Mouse (Mus musculus): ENCODE data around the gene Ctsd.
"Not testable (repeated sequence)": the region's sequence is repeated elsewhere in the genome, so short reads cannot be mapped to it uniquely, and the experiment has no call there.

Gene Ctsd

GRCm38 (mm10) chr7:142373641-142374412 is 14.0 kb downstream of the Ctsd start, which contains the start of gene Ifitm10:
Gene Ifitm10, minus strand, starts transcription at chr7:142373753.
- DNase-seq = no peak

GRCm38 (mm10) chr7:142373039-142373438 is 14.8 kb downstream of the Ctsd start:
- DNase-seq = no peak

DNA sequence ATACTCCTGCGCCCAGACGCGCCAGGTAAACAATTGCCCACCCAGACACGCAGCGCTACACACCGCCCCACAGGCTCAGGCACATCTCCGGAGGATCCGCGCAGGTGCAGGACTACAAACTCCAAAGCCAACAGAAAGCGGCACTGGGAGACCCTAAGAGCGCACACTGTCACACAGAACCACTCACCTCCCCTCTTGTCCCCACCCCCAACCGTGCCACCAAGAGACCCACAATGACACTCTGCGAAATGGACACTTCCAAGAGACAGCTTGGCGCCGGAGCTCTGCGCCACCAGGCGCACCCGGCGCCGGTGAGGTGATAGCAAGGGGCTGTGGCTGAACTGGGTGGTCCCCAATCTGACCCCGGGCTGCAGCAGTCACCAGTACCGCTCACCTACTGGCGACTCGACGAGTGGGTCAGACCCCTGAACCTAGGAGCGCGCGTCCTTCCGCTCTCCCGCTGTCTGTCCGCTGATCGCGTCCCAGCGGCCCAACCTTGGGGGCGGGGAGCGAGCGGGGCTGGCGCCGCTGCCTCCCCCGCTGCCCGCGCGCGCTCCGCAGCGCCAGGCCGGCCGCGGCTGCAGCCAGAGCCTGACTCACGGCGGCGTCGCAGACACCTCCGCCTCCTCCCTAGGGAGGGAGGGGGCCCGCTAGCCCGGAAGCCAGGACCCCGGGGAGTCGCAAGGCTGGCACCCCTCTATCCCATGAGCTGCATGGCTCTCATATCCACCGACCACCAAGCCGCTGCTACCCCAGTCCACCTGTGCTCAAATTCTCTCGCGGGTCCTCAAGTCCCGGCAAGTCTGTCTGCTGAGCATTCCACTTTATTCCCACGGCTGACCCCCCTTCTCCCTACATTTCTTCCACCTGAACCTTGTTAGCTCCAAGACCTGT is 15.8 kb downstream of the Ctsd start:
- DNase-seq = no peak

DNA sequence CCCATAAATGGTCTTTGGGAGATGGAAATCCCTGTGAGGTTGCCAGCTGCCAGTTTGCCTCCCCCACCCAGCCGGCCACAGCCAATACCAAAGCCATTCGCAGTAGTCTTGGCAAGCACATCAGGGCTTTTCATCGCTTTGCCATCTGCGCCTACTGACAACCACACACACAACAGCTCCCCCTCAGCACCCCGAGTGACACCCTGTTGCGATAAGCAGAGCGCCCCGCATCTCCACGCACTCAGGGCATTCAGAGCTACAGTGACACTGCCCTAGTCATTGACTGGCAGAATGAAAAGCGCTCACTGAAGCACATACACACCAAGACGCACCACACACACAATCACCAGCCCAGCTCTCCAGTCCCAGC is 16.5 kb downstream of the Ctsd start:
- DNase-seq = no peak

GRCm38 (mm10) chr7:142370937-142371336 is 16.9 kb downstream of the Ctsd start:
- DNase-seq = no peak

DNA sequence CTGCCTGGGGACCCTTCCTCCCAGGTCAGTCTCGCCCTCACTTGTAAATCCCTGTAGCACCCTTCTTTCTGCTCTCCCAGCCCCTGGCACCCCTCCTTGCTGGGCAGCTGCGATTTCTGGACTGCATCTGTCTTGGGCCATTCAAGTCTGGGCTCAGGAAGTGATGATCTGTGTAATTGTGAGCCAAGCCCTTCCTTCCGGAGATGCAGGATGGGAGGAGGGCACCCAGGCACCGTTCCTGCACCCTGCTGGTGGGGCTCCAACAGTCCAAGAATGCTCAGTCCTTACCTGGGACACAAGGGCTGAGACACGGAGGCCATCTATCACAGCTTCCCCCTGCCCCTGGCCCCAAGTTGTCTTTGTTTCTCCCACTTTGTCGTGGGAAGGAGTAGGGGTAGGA is 18.0 kb downstream of the Ctsd start:
- no peak for DNase-seq

- no peak for DNase-seq
These were observed 19.0 kb downstream of the Ctsd start for GRCm38 (mm10) chr7:142368856-142369255.

- DNase-seq = no peak
These were observed 24.7 kb downstream of the Ctsd start for GRCm38 (mm10) chr7:142363107-142363506.

GRCm38 (mm10) chr7:142360743-142361142 is 27.1 kb downstream of the Ctsd start:
- no peak for DNase-seq

GRCm38 (mm10) chr7:142359129-142359528 is 28.7 kb downstream of the Ctsd start:
- DNase-seq = no peak

DNA sequence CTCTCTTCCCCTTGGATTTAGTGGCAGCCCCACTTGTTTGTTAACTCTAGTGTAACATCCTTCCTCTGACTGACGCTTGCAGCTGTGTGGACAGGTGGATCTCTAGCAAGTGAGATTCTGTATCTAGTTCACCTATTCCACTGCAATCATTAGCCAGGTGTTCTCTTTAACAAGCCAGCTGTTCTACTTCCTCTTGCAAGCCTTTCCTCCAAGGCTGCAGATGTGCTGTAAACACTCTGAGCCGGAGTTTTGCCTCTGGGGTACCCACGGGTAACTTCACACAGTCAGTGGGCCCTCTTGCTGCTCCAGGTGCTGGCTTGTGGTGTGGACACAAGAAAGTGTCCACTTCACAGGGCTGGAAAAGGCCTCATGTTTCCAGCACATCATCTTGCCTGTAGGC is 30.3 kb downstream of the Ctsd start:
- peak in 1 of 2 experiments; percentile 19 for DNase-seq

DNA sequence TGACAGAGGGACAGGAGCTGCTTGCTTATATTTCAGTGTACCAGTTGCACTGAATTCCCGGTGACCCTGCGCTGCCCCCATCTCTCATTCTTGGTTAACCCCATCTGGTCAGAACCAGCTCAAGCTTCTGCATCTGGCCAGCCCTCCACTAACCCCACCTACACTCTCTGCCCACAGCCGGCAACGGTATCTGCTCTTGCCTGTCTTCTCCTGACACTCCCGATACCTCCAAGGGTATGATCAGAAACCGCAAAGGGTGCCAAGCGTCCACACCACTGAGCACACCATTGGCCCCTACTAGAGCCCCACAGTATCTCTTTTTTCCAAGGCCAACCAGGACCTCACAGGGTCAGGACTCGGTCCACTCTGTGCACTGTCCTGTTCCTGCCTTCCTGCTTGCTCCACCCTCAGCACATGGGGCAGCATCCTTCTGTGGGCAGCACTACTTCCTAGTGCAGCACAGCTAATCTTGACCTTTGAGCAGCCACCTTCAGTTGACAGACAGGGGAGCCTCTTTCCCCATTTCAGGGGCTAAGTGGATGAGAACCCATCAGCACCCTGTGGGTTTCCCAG is 33.1 kb downstream of the Ctsd start:
- DNase-seq = peak in 1 of 2 experiments; percentile 24

GRCm38 (mm10) chr7:142353854-142354253 is 34.0 kb downstream of the Ctsd start:
- DNase-seq = peak; percentile 75 to 89

GRCm38 (mm10) chr7:142351569-142351968 is 36.3 kb downstream of the Ctsd start:
- DNase-seq = no peak

DNA sequence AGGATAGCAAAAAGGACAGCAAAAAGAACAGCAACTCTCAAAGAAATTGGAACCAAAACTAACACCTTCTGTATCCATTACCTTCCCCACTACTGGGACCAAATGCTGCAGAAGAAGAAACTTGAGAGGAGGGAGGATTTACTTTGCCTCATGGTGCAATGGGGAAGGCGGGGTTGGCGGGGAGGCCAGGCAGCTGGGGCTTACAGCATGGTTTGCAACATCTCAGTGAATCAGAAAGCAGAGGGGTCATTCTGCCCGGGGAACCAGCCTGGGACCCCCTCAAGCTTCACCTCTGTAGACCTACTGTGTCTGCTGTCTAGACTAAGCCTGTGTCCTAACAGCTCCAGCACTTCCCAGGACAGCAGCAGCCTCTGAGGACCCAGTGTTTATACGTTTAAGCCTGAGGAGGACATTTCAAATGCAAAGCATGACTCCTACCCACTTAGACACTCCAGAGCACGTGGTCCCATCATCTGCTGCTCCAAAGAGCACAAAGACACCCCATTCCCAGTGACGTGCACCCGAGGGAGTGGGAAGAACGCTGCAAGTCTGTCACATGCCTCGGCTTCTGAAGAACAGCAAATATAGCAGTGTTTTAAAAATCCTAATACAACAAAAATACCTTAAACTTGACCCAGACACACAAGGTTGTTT is 38.4 kb downstream of the Ctsd start:
- no peak for DNase-seq

DNA sequence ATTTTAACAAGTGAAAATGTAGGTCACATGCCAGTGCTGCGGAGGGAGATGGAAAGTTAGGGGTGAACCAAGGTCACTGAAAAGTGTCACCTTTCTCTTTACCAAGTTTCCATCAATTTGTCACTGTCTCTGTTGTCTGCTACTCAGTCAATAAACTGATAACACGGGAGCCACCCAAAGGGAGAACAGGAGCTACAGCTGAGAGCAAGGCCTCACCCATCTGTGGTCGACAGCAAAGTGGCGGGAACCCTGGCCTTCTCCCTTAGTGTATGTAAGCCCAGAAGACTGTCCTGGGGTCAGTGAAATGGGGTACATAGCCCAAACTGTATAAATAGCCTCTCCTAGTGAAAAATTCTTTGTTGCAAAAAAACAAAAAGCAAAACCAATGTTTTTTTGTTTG is 40.3 kb downstream of the Ctsd start:
- DNase-seq = no peak

DNA sequence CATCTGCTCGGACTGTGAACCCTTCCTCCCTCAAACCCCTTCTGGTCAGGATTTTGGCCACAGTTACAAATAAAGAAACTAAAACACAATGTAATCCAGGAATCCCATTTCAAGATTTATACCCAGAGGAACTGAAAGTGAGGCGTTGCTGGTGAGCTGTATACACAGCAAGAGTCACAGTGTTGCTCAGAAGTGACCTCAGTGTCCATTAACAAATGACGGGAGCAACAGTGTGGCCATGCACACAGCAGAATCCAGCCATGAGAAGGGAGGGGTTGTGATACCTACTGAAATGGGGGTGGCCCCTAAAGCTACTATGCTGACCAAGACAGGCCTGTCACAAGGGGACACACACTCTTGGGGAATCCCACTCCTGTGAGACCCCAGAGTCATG is 45.6 kb downstream of the Ctsd start:
- no peak for DNase-seq

DNA sequence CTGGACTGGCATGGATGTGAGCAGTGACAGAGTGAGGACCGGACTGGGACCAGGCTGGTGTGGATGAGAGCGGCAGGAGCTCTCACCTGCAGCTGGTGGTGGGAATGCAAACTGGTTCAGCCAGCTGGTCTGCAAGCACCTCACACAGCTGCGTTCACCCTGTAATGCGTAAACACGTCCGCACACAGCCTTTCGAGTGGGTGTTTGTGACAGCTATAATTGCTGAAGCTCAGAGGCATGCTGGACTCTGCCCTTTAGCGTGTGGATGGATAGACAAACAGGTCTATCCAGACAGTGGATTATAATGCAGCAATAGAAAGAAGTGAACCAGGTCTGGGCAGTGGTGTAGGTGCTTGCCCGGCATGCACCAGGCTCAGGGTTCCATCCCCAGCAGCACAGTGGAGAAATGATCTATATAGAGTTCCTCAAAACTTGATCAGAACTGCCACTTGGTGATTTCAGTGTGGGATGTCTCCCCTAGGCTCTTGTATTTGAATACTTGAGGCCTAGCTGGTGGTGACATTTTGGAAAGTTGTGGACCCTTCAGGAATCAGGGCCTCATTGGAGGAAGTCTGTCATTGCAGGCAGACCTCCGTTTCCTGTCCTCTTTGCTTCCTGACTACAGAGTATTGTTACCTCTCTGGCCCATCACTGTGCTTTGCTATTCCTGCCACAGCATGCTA is 46.1 kb downstream of the Ctsd start:
- DNase-seq = peak; percentile 55 to 67

- DNase-seq = no peak
These were observed 47.4 kb downstream of the Ctsd start for GRCm38 (mm10) chr7:142340269-142340970.

GRCm38 (mm10) chr7:142335151-142335550 is 52.7 kb downstream of the Ctsd start:
- DNase-seq = no peak

DNA sequence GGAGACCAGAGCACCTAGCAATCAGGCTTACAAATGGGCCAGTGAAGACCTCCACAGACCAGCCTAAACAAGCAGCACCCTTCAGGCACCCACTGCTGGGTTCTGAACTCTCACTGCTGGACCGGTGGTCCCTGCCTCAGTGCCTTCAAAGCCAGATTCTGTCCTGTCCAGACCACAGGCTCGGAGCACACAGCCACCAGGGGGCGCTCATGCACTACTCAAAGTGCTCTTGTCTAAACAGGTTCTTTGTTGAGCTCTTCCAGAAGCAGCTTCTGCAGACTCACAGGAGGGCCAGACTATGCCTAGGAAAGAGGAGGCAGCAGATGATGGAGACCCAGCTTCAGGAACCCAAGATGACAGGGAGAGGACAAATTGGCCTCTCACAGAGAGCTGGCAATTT is 53.6 kb downstream of the Ctsd start:
- peak; percentile 73 to 79 for DNase-seq

GRCm38 (mm10) chr7:142332741-142333140 is 55.1 kb downstream of the Ctsd start:
- DNase-seq = not testable (repeated sequence)
